ENCODE assay signal across 26 mouse cellular contexts in genomic region chr17:13903793-13904192, GRCm38 (mm10). TPM values are rescaled to one million over a fixed set of nuclear protein-coding genes. Genes with fewer than 3 reads are reported as not detected.
"Had no signal": no experiment of that assay in that cellular context is flagged by ENCODE, and none has a peak within 500 bp of the region (broad histone marks: within the 10 kb centered on the region; RNA-seq: fewer than 3 reads in every experiment).

No protein-coding gene starts in this region.

- DNase-seq: liver, postnatal 0 days; lung, adult 2 months; lung, postnatal 14 days; lung, postnatal 36 days; retina, postnatal 1 day; right cerebral cortex, adult 18-20 months; right cerebral cortex, postnatal 25 days; right cerebral cortex, postnatal 4 days; spleen, adult 18-20 months; thymus, adult 2 months; thymus, postnatal 36 days had no signal

- H3K4me1 ChIP-seq: liver, embryonic 15.5 days; lung, embryonic 15.5 days; megakaryocyte, embryonic 14.5 days; midbrain, embryonic 12.5 days; midbrain, embryonic 15.5 days; neural tube, embryonic 12.5 days had no signal

- H3K4me3 ChIP-seq: liver, embryonic 15.5 days; lung, embryonic 15.5 days; megakaryocyte, embryonic 14.5 days; midbrain, embryonic 12.5 days; midbrain, embryonic 15.5 days; neural tube, embryonic 12.5 days had no signal

- H3K9ac ChIP-seq: liver, embryonic 15.5 days; liver, postnatal 0 days; lung, embryonic 15.5 days; midbrain, embryonic 12.5 days; midbrain, embryonic 15.5 days; neural tube, embryonic 12.5 days had no signal

- H3K4me2 ChIP-seq: liver, embryonic 15.5 days; lung, embryonic 15.5 days; midbrain, embryonic 12.5 days; midbrain, embryonic 15.5 days; neural tube, embryonic 12.5 days had no signal

- ATAC-seq: liver, postnatal 0 days; lung, postnatal 0 days; midbrain, embryonic 15.5 days had no signal

- H3K9me3 ChIP-seq: liver, embryonic 15.5 days; lung, embryonic 15.5 days; megakaryocyte, embryonic 14.5 days; midbrain, embryonic 12.5 days; midbrain, embryonic 15.5 days; neural tube, embryonic 12.5 days had no signal

- H3K27me3 ChIP-seq: liver, embryonic 15.5 days; lung, embryonic 15.5 days; megakaryocyte, embryonic 14.5 days; midbrain, embryonic 12.5 days; midbrain, embryonic 15.5 days; neural tube, embryonic 12.5 days had no signal

- H3K27ac ChIP-seq: liver, embryonic 15.5 days; lung, embryonic 15.5 days; macrophage; midbrain, embryonic 12.5 days; midbrain, embryonic 15.5 days; neural tube, embryonic 12.5 days had no signal

RNA-seq across cellular contexts. Expression of gene Gm7168, which starts 44.4 kb away (rescaled TPM):
- total RNA-seq: megakaryocyte progenitor cell, adult 5-6 weeks; monocyte, adult 5-6 weeks; neutrophil, adult 5-6 weeks had no signal
- polyA plus RNA-seq: liver, embryonic 15.5 days; liver, postnatal 0 days; lung, embryonic 15.5 days; lung, postnatal 0 days; macrophage; midbrain, embryonic 12.5 days; midbrain, embryonic 15.5 days; midbrain, postnatal 0 days; neural tube, embryonic 12.5 days; neural tube, embryonic 14.5 days; stomach, embryonic 14.5 days; stomach, embryonic 16.5 days; thymus, adult 2 months had no signal
